Mouse (Mus musculus): Measurements from ENCODE around the gene Ptprh. TPM values are rescaled to one million over a fixed set of nuclear protein-coding genes. Genes with fewer than 3 reads are reported as not detected.

Ptprh gene
- polyA plus RNA-seq (2014; fragmentation: Nextera tagmentation; extraction: Ambion mirVana), result not detected in 2 replicates

DNA sequence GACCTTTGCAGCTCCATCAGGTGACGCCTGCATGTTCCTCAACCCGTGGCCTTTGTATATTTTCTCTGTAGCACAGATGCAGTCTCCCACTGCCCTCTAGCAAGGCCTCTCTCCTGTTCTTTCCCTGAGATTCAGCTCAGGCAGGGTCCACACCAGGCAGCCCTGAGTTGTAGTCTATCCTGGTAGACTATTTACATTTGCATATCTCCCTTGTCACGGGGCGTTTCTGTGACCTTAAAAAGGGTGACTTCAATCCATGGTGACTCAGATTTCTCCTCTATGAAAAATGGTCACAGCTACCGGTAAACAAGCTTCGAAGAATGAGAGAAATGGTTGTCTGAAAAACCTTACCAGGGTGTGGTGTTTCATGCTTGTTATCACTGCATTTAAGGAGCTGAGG, at the start of gene Ptprh:
Ptprh (minus strand) TSS at position 169 of the 400 bp plus-strand sequence.
- Histone ChIP-seq H3K27me3 (ENCODE audit: control insufficient read depth, insufficient read depth, low read length) (no peaks in the 10 kb centered on the region), H3K4me1 (ENCODE audit: control insufficient read depth in 2 of 2, insufficient read depth in 2 of 2, low read length in 2 of 2) (no peaks in the 10 kb centered on the region), H3K9ac (ENCODE audit: low read length) (no peak within 1 kb of the TSS), H3K27ac (replicated peaks in 1 of 2; ENCODE audit: control insufficient read depth in 1 of 2, insufficient read depth in 1 of 2, low read depth in 2 of 2, low read length in 2 of 2) (no peak within 1 kb of the TSS), H3K4me2 (ENCODE audit: low read length) (no peak within 1 kb of the TSS), H3K9me3 (ENCODE audit: control insufficient read depth, low read length) (no peaks in the 10 kb centered on the region), H3K36me3 (ENCODE audit: control insufficient read depth, insufficient read depth, low read length) (no peaks in the 10 kb centered on the region), H3K4me3 (ENCODE audit: control insufficient read depth in 1 of 2, insufficient read depth in 1 of 2, low read depth in 1 of 2, low read length in 2 of 2) (no peak within 1 kb of the TSS)
- WGBS, result 61% methylated on average over 6 of the region's 6 CpGs
- no peak for ATAC-seq (ENCODE audit: insufficient number of reproducible peaks, insufficient read depth, low FRiP score, low read depth)

DNA sequence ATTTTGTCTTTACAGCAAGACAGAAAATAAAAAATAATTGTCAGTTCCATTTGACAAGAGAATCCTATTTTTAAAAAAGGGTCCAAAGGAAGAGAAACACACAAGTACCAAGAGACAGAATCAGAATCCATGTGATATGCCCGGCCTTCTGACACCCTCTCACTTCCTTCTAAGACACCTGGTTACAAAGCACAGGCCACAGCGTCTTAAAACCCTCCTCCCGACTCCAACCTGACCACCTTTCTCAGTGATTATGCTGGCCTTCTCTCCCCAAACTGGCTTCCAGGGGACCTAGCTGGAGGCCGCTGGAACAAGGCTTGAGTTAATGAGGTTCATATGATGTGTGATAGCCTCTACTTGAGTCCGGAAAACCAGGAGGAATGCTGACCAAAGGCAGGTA, 49.5 kb upstream of the Ptprh start:
- no peak overlapping the region for H3K4me2 ChIP-seq (ENCODE audit: low read length)
- no peaks in the 10 kb centered on the region for H3K27me3 ChIP-seq (ENCODE audit: control insufficient read depth, insufficient read depth, low read length)
- no peaks in the 10 kb centered on the region for H3K9me3 ChIP-seq (ENCODE audit: control insufficient read depth, low read length)
- no peak for ATAC-seq (ENCODE audit: insufficient number of reproducible peaks, insufficient read depth, low FRiP score, low read depth)
- no peak overlapping the region for H3K4me3 ChIP-seq (ENCODE audit: control insufficient read depth in 1 of 2, insufficient read depth in 1 of 2, low read depth in 1 of 2, low read length in 2 of 2)
- H3K36me3 ChIP-seq (ENCODE audit: control insufficient read depth, insufficient read depth, low read length), result peaks cover 13% of the 10 kb centered on the region
- no peak overlapping the region for H3K9ac ChIP-seq (ENCODE audit: low read length)
- 81% methylated on average over 5 of the region's 5 CpGs for WGBS
- no peak overlapping the region for H3K27ac ChIP-seq (replicated peaks in 1 of 2; ENCODE audit: control insufficient read depth in 1 of 2, insufficient read depth in 1 of 2, low read depth in 2 of 2, low read length in 2 of 2)
- peaks cover 11 to 51% of the 10 kb centered on the region in 2 experiments for H3K4me1 ChIP-seq (ENCODE audit: control insufficient read depth in 2 of 2, insufficient read depth in 2 of 2, low read length in 2 of 2)

DNA sequence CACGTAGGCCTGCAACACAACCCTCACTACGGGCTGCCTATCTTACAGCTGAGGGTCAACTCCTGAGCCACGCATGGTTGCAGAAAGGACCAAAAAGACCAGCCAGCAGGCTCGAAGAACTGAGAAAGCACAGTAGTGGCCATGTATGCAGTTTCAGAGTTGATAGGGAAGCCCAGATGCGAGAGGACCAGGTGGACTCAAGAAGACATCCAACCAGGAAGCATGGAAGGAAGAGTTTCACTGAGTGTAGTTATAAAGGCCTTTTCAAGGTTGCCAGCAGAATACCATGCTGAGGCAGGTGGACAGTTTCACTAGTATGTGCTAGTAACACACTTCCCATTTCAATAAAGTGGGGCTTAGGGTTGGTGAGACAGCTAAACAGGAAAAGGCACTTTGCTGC, 48.9 kb upstream of the Ptprh start:
- 52% methylated on average over 5 of the region's 5 CpGs for WGBS
- H3K27ac ChIP-seq (replicated peaks in 1 of 2; ENCODE audit: control insufficient read depth in 1 of 2, insufficient read depth in 1 of 2, low read depth in 2 of 2, low read length in 2 of 2), result no peak overlapping the region
- H3K4me2 ChIP-seq (ENCODE audit: low read length), result no peak overlapping the region
- no peak for ATAC-seq (ENCODE audit: insufficient number of reproducible peaks, insufficient read depth, low FRiP score, low read depth)
- no peaks in the 10 kb centered on the region for H3K9me3 ChIP-seq (ENCODE audit: control insufficient read depth, low read length)
- no peak overlapping the region for H3K4me3 ChIP-seq (ENCODE audit: control insufficient read depth in 1 of 2, insufficient read depth in 1 of 2, low read depth in 1 of 2, low read length in 2 of 2)
- H3K4me1 ChIP-seq (ENCODE audit: control insufficient read depth in 2 of 2, insufficient read depth in 2 of 2, low read length in 2 of 2), result peaks cover 10 to 48% of the 10 kb centered on the region in 2 experiments
- H3K36me3 ChIP-seq (ENCODE audit: control insufficient read depth, insufficient read depth, low read length), result peaks cover 13% of the 10 kb centered on the region
- no peak overlapping the region for H3K9ac ChIP-seq (ENCODE audit: low read length)
- H3K27me3 ChIP-seq (ENCODE audit: control insufficient read depth, insufficient read depth, low read length), result no peaks in the 10 kb centered on the region

DNA sequence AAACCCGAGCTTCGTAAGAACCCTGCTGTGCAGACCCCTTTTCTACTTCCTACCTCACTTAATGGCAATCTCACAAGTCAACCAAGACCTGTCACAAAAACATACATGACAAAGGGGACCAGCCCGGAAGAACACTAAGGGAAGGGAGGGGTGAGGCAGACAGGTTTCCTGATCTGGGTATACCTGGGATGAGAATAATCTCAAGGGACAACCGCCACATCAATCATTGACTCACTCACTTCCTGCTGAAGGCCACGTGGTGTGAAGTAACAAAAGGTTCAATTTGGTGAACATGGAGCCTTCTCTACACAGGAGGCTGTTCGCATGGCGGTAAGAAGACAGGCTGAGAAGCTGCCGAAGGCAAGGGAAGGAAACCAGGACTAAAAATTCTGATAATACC, 47.7 kb upstream of the Ptprh start:
- Histone ChIP-seq H3K4me3 (ENCODE audit: control insufficient read depth in 1 of 2, insufficient read depth in 1 of 2, low read depth in 1 of 2, low read length in 2 of 2) (no peak overlapping the region), H3K36me3 (ENCODE audit: control insufficient read depth, insufficient read depth, low read length) (peaks cover 16% of the 10 kb centered on the region), H3K4me2 (ENCODE audit: low read length) (no peak overlapping the region), H3K27ac (replicated peaks in 1 of 2; ENCODE audit: control insufficient read depth in 1 of 2, insufficient read depth in 1 of 2, low read depth in 2 of 2, low read length in 2 of 2) (no peak overlapping the region), H3K27me3 (ENCODE audit: control insufficient read depth, insufficient read depth, low read length) (no peaks in the 10 kb centered on the region), H3K4me1 (ENCODE audit: control insufficient read depth in 2 of 2, insufficient read depth in 2 of 2, low read length in 2 of 2) (peaks cover 10 to 41% of the 10 kb centered on the region in 2 experiments), H3K9ac (ENCODE audit: low read length) (no peak overlapping the region), H3K9me3 (ENCODE audit: control insufficient read depth, low read length) (no peaks in the 10 kb centered on the region)
- WGBS, result 69% methylated on average over 8 of the region's 8 CpGs
- no peak for ATAC-seq (ENCODE audit: insufficient number of reproducible peaks, insufficient read depth, low FRiP score, low read depth)

DNA sequence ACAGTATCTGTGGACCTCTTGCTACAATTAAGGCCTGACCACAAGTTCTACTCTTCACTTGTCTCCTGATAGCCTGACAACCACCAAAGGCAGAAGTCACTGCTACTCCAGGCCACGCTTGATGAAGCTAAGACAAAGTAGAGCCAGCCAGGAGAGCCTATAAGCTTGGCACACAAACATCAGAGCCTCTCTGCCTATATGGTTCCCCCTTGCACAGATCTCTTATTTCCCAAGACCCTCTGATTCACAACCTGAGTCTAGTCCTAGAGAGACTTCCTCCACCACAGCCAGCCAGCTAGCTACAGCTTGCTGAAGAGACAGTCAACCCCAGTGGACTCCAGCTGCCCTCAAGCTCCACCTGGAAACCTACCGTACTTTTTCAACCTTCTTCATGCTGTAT, 44.2 kb upstream of the Ptprh start:
- Histone ChIP-seq H3K4me2 (ENCODE audit: low read length) (no peak overlapping the region), H3K4me3 (ENCODE audit: control insufficient read depth in 1 of 2, insufficient read depth in 1 of 2, low read depth in 1 of 2, low read length in 2 of 2) (no peak overlapping the region), H3K27me3 (ENCODE audit: control insufficient read depth, insufficient read depth, low read length) (no peaks in the 10 kb centered on the region), H3K9me3 (ENCODE audit: control insufficient read depth, low read length) (no peaks in the 10 kb centered on the region), H3K9ac (ENCODE audit: low read length) (no peak overlapping the region), H3K36me3 (ENCODE audit: control insufficient read depth, insufficient read depth, low read length) (peaks cover 41% of the 10 kb centered on the region), H3K4me1 (ENCODE audit: control insufficient read depth in 2 of 2, insufficient read depth in 2 of 2, low read length in 2 of 2) (peaks cover 10 to 17% of the 10 kb centered on the region in 2 experiments), H3K27ac (replicated peaks in 1 of 2; ENCODE audit: control insufficient read depth in 1 of 2, insufficient read depth in 1 of 2, low read depth in 2 of 2, low read length in 2 of 2) (peak overlapping the region in 1 of 2 experiments; percentile 34; a peak in 1 of 4 replicates)
- no peak for ATAC-seq (ENCODE audit: insufficient number of reproducible peaks, insufficient read depth, low FRiP score, low read depth)
- 74% methylated on average over 2 of the region's 2 CpGs for WGBS

DNA sequence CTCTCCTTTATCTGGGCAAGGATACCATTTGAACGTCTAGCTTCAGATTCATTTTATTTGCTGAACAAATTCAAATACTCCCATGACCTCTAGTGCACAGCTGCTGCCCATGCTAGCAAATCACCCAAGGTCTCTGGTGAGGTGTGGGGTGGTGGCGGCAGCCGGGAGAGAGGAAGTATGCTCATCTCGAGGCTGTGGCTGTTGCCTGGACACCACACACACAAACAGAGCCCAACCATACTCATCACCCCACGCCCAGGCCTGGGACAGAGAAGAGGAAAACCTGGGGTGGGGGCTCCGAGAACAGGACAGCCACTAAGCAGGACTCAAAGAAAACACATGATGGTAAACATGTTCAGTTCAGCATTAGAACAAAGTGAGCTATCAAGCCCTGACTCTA, 43.5 kb upstream of the Ptprh start:
- no peaks in the 10 kb centered on the region for H3K27me3 ChIP-seq (ENCODE audit: control insufficient read depth, insufficient read depth, low read length)
- ATAC-seq (ENCODE audit: insufficient number of reproducible peaks, insufficient read depth, low FRiP score, low read depth), result peak; percentile 61; the same call in 1 of the 2 replicates
- H3K9ac ChIP-seq (ENCODE audit: low read length), result peak overlapping the region; percentile 18; the same call in 1 of the 2 replicates
- peaks cover 6 to 10% of the 10 kb centered on the region in 2 experiments for H3K4me1 ChIP-seq (ENCODE audit: control insufficient read depth in 2 of 2, insufficient read depth in 2 of 2, low read length in 2 of 2)
- no peaks in the 10 kb centered on the region for H3K9me3 ChIP-seq (ENCODE audit: control insufficient read depth, low read length)
- H3K36me3 ChIP-seq (ENCODE audit: control insufficient read depth, insufficient read depth, low read length), result peaks cover 48% of the 10 kb centered on the region
- H3K4me3 ChIP-seq (ENCODE audit: control insufficient read depth in 1 of 2, insufficient read depth in 1 of 2, low read depth in 1 of 2, low read length in 2 of 2), result no peak overlapping the region
- peak overlapping the region; percentile 34 to 45; a peak in 3 of 4 replicates for H3K27ac ChIP-seq (replicated peaks in 1 of 2; ENCODE audit: control insufficient read depth in 1 of 2, insufficient read depth in 1 of 2, low read depth in 2 of 2, low read length in 2 of 2)
- 23% methylated on average over 6 of the region's 6 CpGs for WGBS
- H3K4me2 ChIP-seq (ENCODE audit: low read length), result no peak overlapping the region

DNA sequence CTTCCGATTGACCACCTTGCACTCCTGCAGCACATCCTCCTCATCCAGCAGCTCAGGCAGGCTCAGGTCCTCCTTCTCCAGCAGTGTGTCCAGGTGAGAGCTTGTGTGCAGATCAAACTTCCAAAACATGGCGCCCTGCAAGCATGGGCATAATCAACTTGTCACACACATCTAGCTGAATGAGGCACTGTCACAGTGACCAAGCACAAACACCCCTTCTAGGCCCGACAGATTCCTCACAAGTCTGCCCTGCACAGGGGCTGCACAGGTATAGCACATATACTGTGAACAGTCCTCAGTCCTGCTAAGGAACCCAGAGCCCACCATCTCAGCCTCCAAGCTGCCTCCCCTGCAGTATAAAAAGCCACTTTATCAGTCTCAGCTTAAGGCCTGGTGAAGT, 43.0 kb upstream of the Ptprh start:
- Histone ChIP-seq H3K4me1 (ENCODE audit: control insufficient read depth in 2 of 2, insufficient read depth in 2 of 2, low read length in 2 of 2) (peaks cover 6% of the 10 kb centered on the region in 2 experiments), H3K4me3 (ENCODE audit: control insufficient read depth in 1 of 2, insufficient read depth in 1 of 2, low read depth in 1 of 2, low read length in 2 of 2) (no peak overlapping the region), H3K27ac (replicated peaks in 1 of 2; ENCODE audit: control insufficient read depth in 1 of 2, insufficient read depth in 1 of 2, low read depth in 2 of 2, low read length in 2 of 2) (peak overlapping the region in 1 of 2 experiments; percentile 45; a peak in 1 of 4 replicates), H3K4me2 (ENCODE audit: low read length) (no peak overlapping the region), H3K9me3 (ENCODE audit: control insufficient read depth, low read length) (no peaks in the 10 kb centered on the region), H3K36me3 (ENCODE audit: control insufficient read depth, insufficient read depth, low read length) (peaks cover 53% of the 10 kb centered on the region), H3K27me3 (ENCODE audit: control insufficient read depth, insufficient read depth, low read length) (no peaks in the 10 kb centered on the region), H3K9ac (ENCODE audit: low read length) (peak overlapping the region; percentile 18; the same call in 1 of the 2 replicates)
- no peak for ATAC-seq (ENCODE audit: insufficient number of reproducible peaks, insufficient read depth, low FRiP score, low read depth)
- 92% methylated on average over 3 of the region's 3 CpGs for WGBS

DNA sequence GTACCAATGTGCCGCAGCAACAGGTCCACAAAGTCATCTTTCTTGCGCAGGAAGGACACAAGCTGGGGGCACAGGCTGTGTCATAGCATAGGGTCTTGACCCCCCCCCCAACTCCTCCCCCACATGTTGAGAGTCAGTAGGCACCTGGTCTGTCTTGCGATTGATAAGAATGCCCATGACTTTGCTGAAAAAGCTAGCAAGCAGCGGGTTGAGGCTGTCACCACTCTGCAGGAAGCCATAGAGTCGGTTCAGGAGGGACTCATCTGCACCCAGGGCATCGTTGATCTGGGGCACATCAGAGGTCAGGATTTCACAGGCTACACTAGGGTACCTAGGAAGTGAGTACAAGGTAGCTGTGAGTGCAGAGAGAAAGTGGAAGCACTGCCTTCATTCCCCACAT, 39.4 kb upstream of the Ptprh start:
- Histone ChIP-seq H3K27ac (replicated peaks in 1 of 2; ENCODE audit: control insufficient read depth in 1 of 2, insufficient read depth in 1 of 2, low read depth in 2 of 2, low read length in 2 of 2) (no peak overlapping the region), H3K4me1 (ENCODE audit: control insufficient read depth in 2 of 2, insufficient read depth in 2 of 2, low read length in 2 of 2) (peaks cover 4 to 6% of the 10 kb centered on the region in 2 experiments; a peak in 3 of 4 replicates), H3K27me3 (ENCODE audit: control insufficient read depth, insufficient read depth, low read length) (no peaks in the 10 kb centered on the region), H3K4me3 (ENCODE audit: control insufficient read depth in 1 of 2, insufficient read depth in 1 of 2, low read depth in 1 of 2, low read length in 2 of 2) (no peak overlapping the region), H3K4me2 (ENCODE audit: low read length) (no peak overlapping the region), H3K9ac (ENCODE audit: low read length) (no peak overlapping the region), H3K9me3 (ENCODE audit: control insufficient read depth, low read length) (no peaks in the 10 kb centered on the region), H3K36me3 (ENCODE audit: control insufficient read depth, insufficient read depth, low read length) (peaks cover 81% of the 10 kb centered on the region)
- WGBS, result 81% methylated on average over 6 of the region's 6 CpGs
- no peak for ATAC-seq (ENCODE audit: insufficient number of reproducible peaks, insufficient read depth, low FRiP score, low read depth)

Data from heart, embryonic 14.5 days (tissue).